ENCODE assay signal across 20 mouse cellular contexts in genomic region chr3:146396934-146397333, GRCm38 (mm10). TPM values are rescaled to one million over a fixed set of nuclear protein-coding genes. Genes with fewer than 3 reads are reported as not detected.
A peak's percentile ranks its signal among the peaks of the same experiment; 100 is the strongest.
DNase-seq lines count a peak whose midpoint lies in the region; ATAC-seq and TF ChIP-seq lines count a peak whose summit lies in the region.
"Had no signal": no experiment of that assay in that cellular context is flagged by ENCODE, and none has a peak within 500 bp of the region (broad histone marks: within the 10 kb centered on the region; RNA-seq: fewer than 3 reads in every experiment).

No protein-coding gene starts in this region.

- H3K9me3 ChIP-seq in limb, embryonic 12.5 days, result no peaks in the 10 kb centered on the region
- H3K9me3 ChIP-seq in limb, embryonic 10.5 days (replicated peaks), result no peaks in the 10 kb centered on the region
- no peaks in the 10 kb centered on the region for H3K9me3 ChIP-seq in stomach, postnatal 0 days (ENCODE audit: control insufficient read depth, low read length)
- H3K9me3 ChIP-seq: embryonic facial prominence, embryonic 10.5 days; embryonic facial prominence, embryonic 12.5 days; forebrain, embryonic 13.5 days; forebrain, embryonic 15.5 days had no signal

- no peak for TF ChIP-seq EP300 in stomach, postnatal 0 days (optimal IDR thresholded peaks at IDR 0.05)

- no peak overlapping the region for H3K4me3 ChIP-seq in limb, embryonic 12.5 days (replicated peaks)
- H3K4me3 ChIP-seq in limb, embryonic 10.5 days, result no peak overlapping the region
- no peak overlapping the region for H3K4me3 ChIP-seq in stomach, postnatal 0 days (ENCODE audit: low read depth, low read length)
- H3K4me3 ChIP-seq: embryonic facial prominence, embryonic 10.5 days; embryonic facial prominence, embryonic 12.5 days; forebrain, embryonic 13.5 days; forebrain, embryonic 15.5 days had no signal

- H3K27ac ChIP-seq in limb, embryonic 12.5 days, result no peak overlapping the region
- H3K27ac ChIP-seq in limb, embryonic 10.5 days, result no peak overlapping the region
- H3K27ac ChIP-seq in stomach, postnatal 0 days (replicated peaks), result no peak overlapping the region
- H3K27ac ChIP-seq: embryonic facial prominence, embryonic 10.5 days; embryonic facial prominence, embryonic 12.5 days; forebrain, embryonic 13.5 days; forebrain, embryonic 15.5 days had no signal

- DNase-seq in limb, embryonic 10.5 days (ENCODE audit: low spot score), result no peak
- peak; percentile 36 for DNase-seq in NIH3T3 (ENCODE audit: low read depth)
- no peak for DNase-seq in stomach, postnatal 0 days (ENCODE audit: low spot score)
- DNase-seq in frontal cortex, postnatal 10 days (ENCODE audit: low spot score in 2 of 2), result no peak
- DNase-seq: adrenal gland, adult 8-10 months; adrenal gland, postnatal 14 days; adrenal gland, postnatal 36 days; cerebellum, adult 11-12 months; cerebellum, adult 2 months; cerebellum, adult 9-10 months; cerebellum, postnatal 10 days; cerebellum, postnatal 25 days; forebrain, postnatal 0 days had no signal

- H3K4me1 ChIP-seq in limb, embryonic 12.5 days (replicated peaks), result peaks cover 4% of the 10 kb centered on the region; the same call in 1 of the 2 replicates
- H3K4me1 ChIP-seq in limb, embryonic 10.5 days, result peaks cover 4% of the 10 kb centered on the region; the same call in 1 of the 2 replicates
- no peaks in the 10 kb centered on the region for H3K4me1 ChIP-seq in stomach, postnatal 0 days (replicated peaks; ENCODE audit: control insufficient read depth, insufficient read depth)
- H3K4me1 ChIP-seq: forebrain, embryonic 15.5 days had no signal

- no peak overlapping the region for H3K4me2 ChIP-seq in limb, embryonic 12.5 days
- H3K4me2 ChIP-seq in stomach, postnatal 0 days (replicated peaks; ENCODE audit: low read depth), result no peak overlapping the region
- H3K4me2 ChIP-seq: embryonic facial prominence, embryonic 12.5 days; forebrain, embryonic 13.5 days; forebrain, embryonic 15.5 days had no signal

- TF ChIP-seq CTCF in stomach, postnatal 0 days (IDR thresholded peaks at IDR 0.05; ENCODE audit: low read depth), result no peak

- H3K27me3 ChIP-seq in limb, embryonic 12.5 days, result no peaks in the 10 kb centered on the region
- H3K27me3 ChIP-seq in limb, embryonic 10.5 days (ENCODE audit: low read depth, poor library complexity, severe bottlenecking), result no peaks in the 10 kb centered on the region
- no peaks in the 10 kb centered on the region for H3K27me3 ChIP-seq in stomach, postnatal 0 days (ENCODE audit: control insufficient read depth, insufficient read depth, low read length)
- H3K27me3 ChIP-seq: embryonic facial prominence, embryonic 12.5 days; forebrain, embryonic 13.5 days; forebrain, embryonic 15.5 days; Patski had no signal

- H3K36me3 ChIP-seq in limb, embryonic 12.5 days, result no peaks in the 10 kb centered on the region
- H3K36me3 ChIP-seq in limb, embryonic 10.5 days, result no peaks in the 10 kb centered on the region
- H3K36me3 ChIP-seq in stomach, postnatal 0 days (ENCODE audit: control insufficient read depth, insufficient read depth, low read length), result no peaks in the 10 kb centered on the region
- H3K36me3 ChIP-seq: embryonic facial prominence, embryonic 10.5 days; embryonic facial prominence, embryonic 12.5 days; forebrain, embryonic 15.5 days had no signal

- no peak overlapping the region for H3K9ac ChIP-seq in limb, embryonic 12.5 days (replicated peaks)
- no peak overlapping the region for H3K9ac ChIP-seq in stomach, postnatal 0 days (ENCODE audit: low read length)
- H3K9ac ChIP-seq: embryonic facial prominence, embryonic 12.5 days; forebrain, embryonic 13.5 days; forebrain, embryonic 15.5 days; forebrain, postnatal 0 days had no signal

- WGBS in limb, embryonic 12.5 days, result 87% methylated on average over 1 of the region's 1 CpGs
- 91% methylated on average over 1 of the region's 1 CpGs for WGBS in limb, embryonic 10.5 days
- 53% methylated on average over 1 of the region's 1 CpGs for WGBS in stomach, postnatal 0 days

- ATAC-seq in limb, embryonic 12.5 days (ENCODE audit: insufficient number of reproducible peaks, insufficient read depth, low FRiP score, low TSS enrichment, low read depth), result peak; percentile 61; the same call in 1 of the 2 replicates
- peak; percentile 74 for ATAC-seq in stomach, postnatal 0 days (ENCODE audit: low FRiP score, low TSS enrichment)
- ATAC-seq: activated CD4-positive, CD25-positive, alpha-beta regulatory T cell, adult 4 months; forebrain, embryonic 13.5 days; forebrain, embryonic 15.5 days; forebrain, postnatal 0 days; Patski had no signal

RNA-seq across cellular contexts. Expression of gene Ssx2ip, which starts 7.5 kb away (rescaled TPM):
- 19.6 and 21.6 TPM in 2 replicates for polyA plus RNA-seq in limb, embryonic 12.5 days (2016; fragmentation: Nextera tagmentation; extraction: Ambion mirVana)
- 20.1 and 23.0 TPM in 2 replicates for polyA plus RNA-seq in limb, embryonic 10.5 days (2016; fragmentation: Nextera tagmentation; extraction: Ambion mirVana)
- polyA plus RNA-seq in stomach, postnatal 0 days (2015; fragmentation: Nextera tagmentation; extraction: Ambion mirVana), result 12.9 and 14.1 TPM in 2 replicates

RNA-seq across cellular contexts. Expression of gene Ctbs, which starts 52.7 kb away (rescaled TPM):
- 6.4 and 7.2 TPM in 2 replicates for polyA plus RNA-seq in limb, embryonic 12.5 days (2016; fragmentation: Nextera tagmentation; extraction: Ambion mirVana)
- 3.3 and 4.7 TPM in 2 replicates for polyA plus RNA-seq in limb, embryonic 10.5 days (2016; fragmentation: Nextera tagmentation; extraction: Ambion mirVana)
- 7.9 and 8.7 TPM in 2 replicates for polyA plus RNA-seq in stomach, postnatal 0 days (2015; fragmentation: Nextera tagmentation; extraction: Ambion mirVana)
